Mouse (Mus musculus) cerebellum, adult 2 months (tissue): ENCODE data around the gene Nme6.

Experiments
- CTCF ChIP-seq: fragments of 200-500 bp; IDR thresholded peaks from 2 replicates; pipeline ENCODE4 v1.5.1; 2011; ENCODE audit warnings: low read depth, mild to moderate bottlenecking, control low read depth, low read length, moderate library complexity, borderline replicate concordance; ENCODE audit not compliant: insufficient read depth
- POLR2A ChIP-seq: fragments of 200-500 bp; IDR thresholded peaks from 2 replicates; pipeline ENCODE4 v1.6.1; 2011; ENCODE audit warnings: low read length, control low read depth, borderline replicate concordance; ENCODE audit not compliant: insufficient read depth

- TF ChIP-seq POLR2A (no peak), CTCF (no peak)
Observed at GRCm38 (mm10) chr9:109806695-109807293, 25.8 kb upstream of the Nme6 start.
